Mouse (Mus musculus) left cerebral cortex, postnatal 36 days (tissue): ENCODE measurements around the gene Ccl24. TPM values are rescaled to one million over a fixed set of nuclear protein-coding genes. Genes with fewer than 3 reads are reported as not detected.

Experiments used
- DNase-seq, 2 experiments: peaks; one replicate each; pipeline ENCODE4 v3.0.0; 2021 to 2022; ENCODE audit warnings: low spot score in 2 of 2, mixed read lengths in 1 of 2
- intact Hi-C: fragments of 180-260 bp; cut with DNase I; formaldehyde crosslinking; loops from one replicate; pipeline ENCODE4 v1.15.1; 2025
- total RNA-seq, 2 experiments: library from RNA; stranded (reverse); gene quantifications; 2 replicates each; pipeline ENCODE4 v1.2.3; 2021

Ccl24 gene
- total RNA-seq, 2 experiments from 2014 or later, result 0.64 TPM; not detected in 1

GRCm38 (mm10) chr5:135551591-135551990 is 21.3 kb downstream of the Ccl24 start:
- intact Hi-C loops, result loop anchor here (5.0 kb wide), 1 partner anchor 61 kb away; no protein-coding TSS in a partner anchor
- no peak for DNase-seq

GRCm38 (mm10) chr5:135550910-135551309 is 21.9 kb downstream of the Ccl24 start:
- intact Hi-C loops, result loop anchor here (5.0 kb wide), 1 partner anchor 61 kb away; no protein-coding TSS in a partner anchor
- DNase-seq, result no peak

- no peak for DNase-seq
- intact Hi-C loops, result loop anchor here (2.0 to 5.0 kb wide), 2 partner anchors 146 to 215 kb away; no protein-coding TSS in a partner anchor
Observed at GRCm38 (mm10) chr5:135547990-135548389, 24.9 kb downstream of the Ccl24 start.

- DNase-seq, result peak; percentile 99 to 100
- intact Hi-C loops, result loop anchor here (5.0 kb wide), 1 partner anchor 143 kb away; no protein-coding TSS in a partner anchor
Observed at GRCm38 (mm10) chr5:135544865-135545797, 27.7 kb downstream of the Ccl24 start, which contains the start of gene Hip1. TSS of gene Hip1 (minus strand) at chr5:135545120.

GRCm38 (mm10) chr5:135544032-135544558 is 28.8 kb downstream of the Ccl24 start:
- intact Hi-C loops, result no loop called here
- DNase-seq, result no peak

- intact Hi-C loops, result no loop called here
- no peak for DNase-seq
Observed at GRCm38 (mm10) chr5:135537794-135538214, 35.0 kb downstream of the Ccl24 start.

- no peak for DNase-seq
- intact Hi-C loops, result no loop called here
Observed at GRCm38 (mm10) chr5:135537326-135537725, 35.5 kb downstream of the Ccl24 start.

GRCm38 (mm10) chr5:135535867-135536266 is 37.0 kb downstream of the Ccl24 start:
- DNase-seq, result no peak
- intact Hi-C loops, result no loop called here

- intact Hi-C loops, result no loop called here
- DNase-seq, result no peak
Observed at GRCm38 (mm10) chr5:135533431-135533830, 39.4 kb downstream of the Ccl24 start.

- no peak for DNase-seq
- intact Hi-C loops, result no loop called here
Observed at GRCm38 (mm10) chr5:135531306-135531845, 41.5 kb downstream of the Ccl24 start.

GRCm38 (mm10) chr5:135529964-135530363 is 42.9 kb downstream of the Ccl24 start:
- intact Hi-C loops, result no loop called here
- no peak for DNase-seq

GRCm38 (mm10) chr5:135529310-135529709 is 43.5 kb downstream of the Ccl24 start:
- DNase-seq, result no peak
- intact Hi-C loops, result no loop called here

GRCm38 (mm10) chr5:135527986-135528385 is 44.9 kb downstream of the Ccl24 start:
- DNase-seq, result no peak
- intact Hi-C loops, result no loop called here

GRCm38 (mm10) chr5:135524660-135525560 is 47.9 kb downstream of the Ccl24 start:
- peak in 1 of 2 experiments; percentile 17 for DNase-seq
- intact Hi-C loops, result no loop called here

GRCm38 (mm10) chr5:135524087-135524486 is 48.8 kb downstream of the Ccl24 start:
- intact Hi-C loops, result no loop called here
- no peak for DNase-seq

GRCm38 (mm10) chr5:135522111-135522722 is 50.6 kb downstream of the Ccl24 start:
- intact Hi-C loops, result no loop called here
- no peak for DNase-seq
